Mouse (Mus musculus) adrenal gland (tissue): Measurements from ENCODE around the gene Gm5767.

ENCODE experiments used
- intact Hi-C: fragments of 180-260 bp; cut with DNase I; formaldehyde crosslinking; loops from one replicate; pipeline ENCODE4 v1.15.1; 2025

The Gm5767 gene

GRCm38 (mm10) chr16:8669432-8669831, 11.1 kb upstream of the Gm5767 start:
- intact Hi-C loops = no loop called here

- intact Hi-C loops = loop anchor here (5.0 kb wide), 1 partner anchor 33 kb away; the partner anchor contains the start of genes Pmm2 and Tmem186
Observed at GRCm38 (mm10) chr16:8670041-8671035, 10.2 kb upstream of the Gm5767 start.

GRCm38 (mm10) chr16:8671551-8672349, 8.8 kb upstream of the Gm5767 start, which contains the start of gene Carhsp1:
Gene Carhsp1, minus strand, starts transcription at chr16:8672155.
- intact Hi-C loops = loop anchor here (5.0 kb wide), 1 partner anchor 34 kb away; the partner anchor contains the start of genes Pmm2 and Tmem186

GRCm38 (mm10) chr16:8672350-8672687, 8.3 kb upstream of the Gm5767 start:
- intact Hi-C loops = loop anchor here (5.0 kb wide), 1 partner anchor 35 kb away; the partner anchor contains the start of genes Pmm2 and Tmem186

- intact Hi-C loops = loop anchor here (1.0 to 5.0 kb wide), 2 partner anchors 36 to 179 kb away; partner anchors contain the start of genes Pmm2 and Tmem186
Observed at GRCm38 (mm10) chr16:8672811-8673210, 7.8 kb upstream of the Gm5767 start.

GRCm38 (mm10) chr16:8673343-8673742, 7.2 kb upstream of the Gm5767 start:
- intact Hi-C loops = loop anchor here (1.0 to 5.0 kb wide), 2 partner anchors 36 to 179 kb away; partner anchors contain the start of genes Pmm2 and Tmem186

GRCm38 (mm10) chr16:8674165-8674564, 6.4 kb upstream of the Gm5767 start:
- intact Hi-C loops = loop anchor here (5.0 kb wide), 1 partner anchor 37 kb away; the partner anchor contains the start of genes Pmm2 and Tmem186

GRCm38 (mm10) chr16:8675559-8675958, 5.0 kb upstream of the Gm5767 start:
- intact Hi-C loops = no loop called here

GRCm38 (mm10) chr16:8676228-8676627, 4.3 kb upstream of the Gm5767 start:
- intact Hi-C loops = loop anchor here (2.0 kb wide), 2 partner anchors 31 to 263 kb away; no protein-coding TSS in a partner anchor

GRCm38 (mm10) chr16:8676800-8677199, 3.8 kb upstream of the Gm5767 start:
- intact Hi-C loops = loop anchor here (2.0 kb wide), 2 partner anchors 32 to 264 kb away; no protein-coding TSS in a partner anchor

- intact Hi-C loops = no loop called here
Observed at GRCm38 (mm10) chr16:8678035-8678434, 2.5 kb upstream of the Gm5767 start.

GRCm38 (mm10) chr16:8678676-8679075, 1.9 kb upstream of the Gm5767 start:
- intact Hi-C loops = no loop called here

GRCm38 (mm10) chr16:8679780-8680179, 790 bp upstream of the Gm5767 start:
- intact Hi-C loops = no loop called here

- intact Hi-C loops = loop anchor here (5.0 kb wide), 1 partner anchor 182 kb away; no protein-coding TSS in a partner anchor
Observed at GRCm38 (mm10) chr16:8685087-8685486, 4.5 kb downstream of the Gm5767 start.

- intact Hi-C loops = loop anchor here (2.0 to 5.0 kb wide), 2 partner anchors 83 to 181 kb away; no protein-coding TSS in a partner anchor
Observed at GRCm38 (mm10) chr16:8686121-8686870, 5.7 kb downstream of the Gm5767 start.

- intact Hi-C loops = loop anchor here (2.0 to 5.0 kb wide), 2 partner anchors 82 to 180 kb away; no protein-coding TSS in a partner anchor
Observed at GRCm38 (mm10) chr16:8686871-8687535, 6.4 kb downstream of the Gm5767 start.

GRCm38 (mm10) chr16:8687559-8688112, 7.1 kb downstream of the Gm5767 start:
- intact Hi-C loops = loop anchor here (2.0 to 5.0 kb wide), 2 partner anchors 81 to 180 kb away; no protein-coding TSS in a partner anchor

GRCm38 (mm10) chr16:8689979-8690656, 9.5 kb downstream of the Gm5767 start:
- intact Hi-C loops = loop anchor here (5.0 kb wide), 1 partner anchor 177 kb away; no protein-coding TSS in a partner anchor

- intact Hi-C loops = no loop called here
Observed at GRCm38 (mm10) chr16:8691206-8691605, 10.6 kb downstream of the Gm5767 start.
